Mouse (Mus musculus) layer of hippocampus, postnatal 10 days (tissue): ENCODE data around the gene 1700069L16Rik. TPM values are rescaled to one million over a fixed set of nuclear protein-coding genes. Genes with fewer than 3 reads are reported as not detected.
A peak's percentile ranks its signal among the peaks of the same experiment; 100 is the strongest.

Experiments used
- DNase-seq, 2 experiments: peaks; one replicate each; pipeline ENCODE4 v3.0.0; 2021; ENCODE audit warnings: low spot score in 2 of 2
- long read RNA-seq: library from polyadenylated mRNA; stranded (forward); transcript quantifications from one replicate; pipeline ENCODE4 v2.0.0, GENCODE M21; 2023
- total RNA-seq, 2 experiments: library from RNA; stranded (reverse); gene quantifications; 2 replicates each; pipeline ENCODE4 v1.2.3; 2021

Gene 1700069L16Rik
- total RNA-seq = not detected
- long read RNA-seq = 0 reads

- DNase-seq = peak; percentile 92
Measured at GRCm38 (mm10) chr5:113724446-113724845, at the start of gene 1700069L16Rik. Gene 1700069L16Rik, minus strand, starts transcription at chr5:113724772.

GRCm38 (mm10) chr5:113773664-113774063 is 49.1 kb upstream of the 1700069L16Rik start:
- DNase-seq = peak; percentile 88 to 90

- no peak for DNase-seq
Measured at GRCm38 (mm10) chr5:113772905-113773519, 48.4 kb upstream of the 1700069L16Rik start.

GRCm38 (mm10) chr5:113772450-113772895 is 47.9 kb upstream of the 1700069L16Rik start, which contains the start of the genes Sart3 and Iscu:
Gene Sart3, minus strand, starts transcription at chr5:113772510.
Gene Iscu, plus strand, starts transcription at chr5:113772748.
- peak; percentile 92 to 95 for DNase-seq

- peak; percentile 84 to 87 for DNase-seq
Measured at GRCm38 (mm10) chr5:113771213-113772162, 46.9 kb upstream of the 1700069L16Rik start.

- DNase-seq = no peak
Measured at GRCm38 (mm10) chr5:113768806-113769205, 44.2 kb upstream of the 1700069L16Rik start.

GRCm38 (mm10) chr5:113765641-113766526 is 41.3 kb upstream of the 1700069L16Rik start:
- DNase-seq = no peak

GRCm38 (mm10) chr5:113764426-113764825 is 39.9 kb upstream of the 1700069L16Rik start:
- no peak for DNase-seq

GRCm38 (mm10) chr5:113761585-113761984 is 37.0 kb upstream of the 1700069L16Rik start:
- no peak for DNase-seq

- no peak for DNase-seq
Measured at GRCm38 (mm10) chr5:113755347-113756030, 30.9 kb upstream of the 1700069L16Rik start.

GRCm38 (mm10) chr5:113751521-113752157 is 27.1 kb upstream of the 1700069L16Rik start:
- DNase-seq = no peak

- DNase-seq = no peak
Measured at GRCm38 (mm10) chr5:113748556-113749331, 24.2 kb upstream of the 1700069L16Rik start.

GRCm38 (mm10) chr5:113747629-113748028 is 23.1 kb upstream of the 1700069L16Rik start:
- no peak for DNase-seq

GRCm38 (mm10) chr5:113737607-113738237 is 13.2 kb upstream of the 1700069L16Rik start:
- no peak for DNase-seq

- DNase-seq = no peak
Measured at GRCm38 (mm10) chr5:113736522-113737164, 12.1 kb upstream of the 1700069L16Rik start.

GRCm38 (mm10) chr5:113736113-113736502 is 11.5 kb upstream of the 1700069L16Rik start:
- no peak for DNase-seq

- peak; percentile 88 to 92 for DNase-seq
Measured at GRCm38 (mm10) chr5:113735345-113736112, 11.0 kb upstream of the 1700069L16Rik start, which contains the start of gene Ficd. Gene Ficd, plus strand, starts transcription at chr5:113735803.
